Mouse (Mus musculus): ENCODE measurements around the gene Card14. TPM values are rescaled to one million over a fixed set of nuclear protein-coding genes. Genes with fewer than 3 reads are reported as not detected.
"Not testable (repeated sequence)": the region's sequence is repeated elsewhere in the genome, so short reads cannot be mapped to it uniquely, and the experiment has no call there.

The Card14 gene
- polyA plus RNA-seq, 1 experiment from 2014 or later = 0.06 TPM

DNA sequence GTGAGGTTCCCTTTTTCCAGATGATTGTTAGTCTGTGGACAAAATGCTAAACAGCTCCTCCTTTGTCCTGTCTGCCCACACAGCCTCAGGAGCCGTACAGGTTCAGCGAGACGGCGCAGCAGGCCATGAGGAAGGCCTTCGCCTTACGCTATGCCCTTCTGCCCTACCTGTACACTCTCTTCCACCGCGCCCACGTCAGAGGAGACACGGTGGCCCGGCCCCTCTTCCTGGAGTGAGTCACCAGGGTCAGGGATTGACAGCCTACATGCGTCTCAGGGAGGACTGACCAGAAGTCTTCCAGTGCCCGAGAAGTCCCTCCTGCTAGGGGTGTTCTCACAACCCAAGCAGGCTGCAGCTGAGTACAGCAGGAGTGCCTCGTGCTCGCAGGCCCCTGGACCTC lies 26.5 kb upstream of the Card14 start:
- Histone ChIP-seq H3K4me2 (replicated peaks; ENCODE audit: low read depth, low read length) (no peak overlapping the region), H3K36me3 (ENCODE audit: insufficient read depth, low read length) (peaks cover 15% of the 10 kb centered on the region; the same call in 1 of the 2 replicates), H3K27me3 (replicated peaks; ENCODE audit: insufficient read depth, low read length) (no peaks in the 10 kb centered on the region), H3K4me1 (ENCODE audit: insufficient read depth, low read depth, low read length) (no peaks in the 10 kb centered on the region), H3K9me3 (ENCODE audit: low read length) (no peaks in the 10 kb centered on the region), H3K27ac (ENCODE audit: low read length) (no peak overlapping the region), H3K9ac (replicated peaks; ENCODE audit: low read depth) (no peak overlapping the region), H3K4me3 (ENCODE audit: low read depth, low read length) (no peak overlapping the region)
- ATAC-seq (no peak), DNase-seq (ENCODE audit: low spot score) (no peak)
- WGBS = 83% methylated on average over 15 of the region's 15 CpGs
- TF ChIP-seq EP300 (IDR thresholded peaks at IDR 0.05) (no peak), CTCF (IDR thresholded peaks at IDR 0.05) (no peak)

DNA sequence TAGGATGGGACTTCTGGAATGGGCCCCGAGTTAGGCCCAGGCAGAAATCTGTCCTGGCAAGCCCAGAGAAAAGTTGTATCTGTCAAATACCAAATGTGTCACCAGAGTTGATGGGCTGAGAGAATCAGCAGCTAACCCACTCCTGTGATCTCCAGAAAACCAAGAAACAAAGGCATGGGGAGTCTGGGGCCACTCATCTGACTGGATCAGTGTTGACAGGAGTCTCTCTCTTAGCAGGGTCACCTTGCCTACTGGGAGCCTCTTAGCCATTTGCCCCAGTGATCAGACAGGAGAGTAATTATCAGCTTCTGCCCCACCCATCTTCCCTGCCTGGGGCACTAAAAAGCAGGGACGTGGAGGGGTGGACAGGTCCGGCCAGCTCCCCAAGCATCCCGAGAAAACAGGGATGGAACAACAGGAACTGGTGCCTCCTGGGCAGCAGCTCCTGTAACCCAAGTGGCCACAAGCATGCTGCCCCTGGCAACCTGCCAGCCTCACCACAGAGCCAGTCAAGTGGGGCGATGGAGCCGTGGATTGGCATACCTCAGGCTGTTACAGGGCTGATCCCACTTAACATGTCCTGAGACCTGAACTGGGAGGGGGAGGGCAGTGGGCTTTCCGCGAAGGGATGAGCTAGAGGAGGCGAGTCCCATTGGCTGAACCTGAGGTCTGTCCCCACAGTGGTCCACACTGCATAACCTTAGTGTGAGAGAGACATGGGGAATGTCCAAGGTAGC lies 21.6 kb upstream of the Card14 start:
- WGBS = 28% methylated on average over 9 of the region's 9 CpGs
- TF ChIP-seq EP300 (IDR thresholded peaks at IDR 0.05) (no peak), CTCF (IDR thresholded peaks at IDR 0.05) (no peak)
- Histone ChIP-seq H3K9me3 (ENCODE audit: low read length) (no peaks in the 10 kb centered on the region), H3K4me3 (ENCODE audit: low read depth, low read length) (no peak overlapping the region), H3K9ac (replicated peaks; ENCODE audit: low read depth) (no peak overlapping the region), H3K27me3 (replicated peaks; ENCODE audit: insufficient read depth, low read length) (no peaks in the 10 kb centered on the region), H3K27ac (ENCODE audit: low read length) (peak overlapping the region; percentile 32; the same call in 1 of the 2 replicates), H3K36me3 (ENCODE audit: insufficient read depth, low read length) (peaks cover 41% of the 10 kb centered on the region), H3K4me2 (replicated peaks; ENCODE audit: low read depth, low read length) (no peak overlapping the region), H3K4me1 (ENCODE audit: insufficient read depth, low read depth, low read length) (no peaks in the 10 kb centered on the region)
- DNase-seq (ENCODE audit: low spot score) (peak; percentile 78), ATAC-seq (peak; percentile 91)

DNA sequence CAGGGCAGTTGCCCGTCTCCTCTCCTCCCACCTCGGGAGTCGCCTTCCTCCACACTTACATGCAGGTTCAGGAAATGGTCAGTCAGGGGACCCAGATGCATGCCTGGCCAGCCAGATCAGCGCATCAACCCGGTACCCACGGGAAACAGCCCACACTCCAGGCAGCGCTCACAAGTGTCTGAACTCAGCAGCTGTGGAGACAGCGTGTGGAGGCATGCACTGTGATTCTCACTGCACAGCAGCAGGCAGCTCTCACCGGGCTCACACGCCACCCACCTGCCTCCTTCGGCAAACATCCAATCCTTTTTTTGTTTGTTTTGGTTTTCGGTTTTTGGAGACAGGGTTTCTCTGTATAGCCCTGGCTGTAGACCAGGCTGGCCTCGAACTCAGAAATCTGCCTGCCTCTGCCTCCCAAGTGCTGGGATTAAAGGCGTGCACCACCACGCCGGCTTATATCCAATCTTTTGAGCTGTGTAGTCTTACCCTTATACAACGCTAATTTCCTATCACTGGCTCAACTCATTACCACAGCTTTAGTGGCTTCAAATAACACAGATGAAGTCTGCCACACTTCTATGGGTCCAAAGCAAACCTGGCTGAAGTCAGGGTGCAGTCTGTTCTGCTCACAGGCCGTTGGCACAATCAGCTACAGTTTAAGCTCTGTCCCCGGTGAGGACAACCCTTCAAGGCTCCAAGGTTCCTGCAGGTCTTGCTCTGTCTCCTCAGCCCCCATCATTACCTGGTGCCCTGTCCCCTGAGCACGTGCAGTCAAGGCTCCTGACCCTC lies 20.2 kb upstream of the Card14 start:
- no peak overlapping the region for H3K9ac ChIP-seq (replicated peaks; ENCODE audit: low read depth)
- no peak overlapping the region for H3K4me2 ChIP-seq (replicated peaks; ENCODE audit: low read depth, low read length)
- ATAC-seq = no peak
- peaks cover 42% of the 10 kb centered on the region for H3K36me3 ChIP-seq (ENCODE audit: insufficient read depth, low read length)
- DNase-seq (ENCODE audit: low spot score) = no peak
- TF ChIP-seq EP300 (IDR thresholded peaks at IDR 0.05) (no peak), CTCF (IDR thresholded peaks at IDR 0.05) (no peak)
- no peak overlapping the region for H3K27ac ChIP-seq (ENCODE audit: low read length)
- H3K9me3 ChIP-seq (ENCODE audit: low read length) = no peaks in the 10 kb centered on the region
- no peaks in the 10 kb centered on the region for H3K4me1 ChIP-seq (ENCODE audit: insufficient read depth, low read depth, low read length)
- no peaks in the 10 kb centered on the region for H3K27me3 ChIP-seq (replicated peaks; ENCODE audit: insufficient read depth, low read length)
- H3K4me3 ChIP-seq (ENCODE audit: low read depth, low read length) = no peak overlapping the region
- 85% methylated on average over 20 of the region's 20 CpGs for WGBS

DNA sequence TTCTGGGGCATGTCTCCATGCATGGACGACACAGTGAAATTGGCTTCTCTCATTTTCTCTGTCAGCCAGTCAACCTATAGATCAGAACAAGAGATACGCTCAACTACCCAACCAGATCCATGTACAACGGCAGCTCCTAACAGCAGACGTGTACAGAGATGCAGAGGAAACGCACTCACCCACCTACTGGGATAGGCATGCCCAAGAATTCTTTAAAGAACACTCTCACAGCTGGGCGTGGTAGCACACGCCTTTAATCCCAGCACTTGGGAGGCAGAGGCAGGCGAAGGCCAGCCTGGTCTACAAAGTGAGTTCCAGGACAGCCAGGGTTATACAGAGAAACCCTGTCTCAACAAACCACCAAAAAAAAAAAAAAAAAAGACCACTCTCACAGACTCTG lies 14.7 kb upstream of the Card14 start:
- H3K36me3 ChIP-seq (ENCODE audit: insufficient read depth, low read length) = peaks cover 54% of the 10 kb centered on the region
- not testable (repeated sequence) for H3K9ac ChIP-seq (replicated peaks; ENCODE audit: low read depth); ATAC-seq; DNase-seq (ENCODE audit: low spot score); H3K4me1 ChIP-seq (ENCODE audit: insufficient read depth, low read depth, low read length); H3K4me3 ChIP-seq (ENCODE audit: low read depth, low read length); H3K27me3 ChIP-seq (replicated peaks; ENCODE audit: insufficient read depth, low read length); H3K27ac ChIP-seq (ENCODE audit: low read length); H3K4me2 ChIP-seq (replicated peaks; ENCODE audit: low read depth, low read length); H3K9me3 ChIP-seq (ENCODE audit: low read length)
- 99% methylated on average over 8 of the region's 8 CpGs for WGBS

DNA sequence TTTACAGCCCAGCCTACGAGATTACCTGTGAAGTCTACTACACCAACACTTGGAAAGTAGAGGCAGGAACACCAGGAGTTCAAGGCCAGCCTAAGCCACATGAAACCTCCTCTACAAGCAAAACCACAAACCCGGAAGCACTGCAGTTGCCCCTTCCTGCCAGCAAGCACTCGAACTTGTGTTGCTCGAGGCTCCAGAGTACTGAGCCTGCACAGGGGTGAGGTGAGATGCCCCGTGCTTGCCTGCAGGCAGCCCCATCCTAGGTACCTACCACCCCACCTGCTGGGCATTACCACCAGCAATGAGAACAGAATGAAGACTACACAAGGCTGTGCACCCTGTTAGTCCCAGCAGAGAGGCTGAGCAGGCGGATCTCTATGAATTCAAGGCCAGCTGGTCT lies 9.6 kb upstream of the Card14 start:
- DNase-seq (ENCODE audit: low spot score) (no peak), ATAC-seq (no peak)
- no peaks in the 10 kb centered on the region for H3K9me3 ChIP-seq (ENCODE audit: low read length)
- no peak overlapping the region for H3K4me3 ChIP-seq (ENCODE audit: low read depth, low read length)
- WGBS = 68% methylated on average over 6 of the region's 6 CpGs
- H3K36me3 ChIP-seq (ENCODE audit: insufficient read depth, low read length) = peaks cover 31% of the 10 kb centered on the region
- H3K27me3 ChIP-seq (replicated peaks; ENCODE audit: insufficient read depth, low read length) = no peaks in the 10 kb centered on the region
- H3K9ac ChIP-seq (replicated peaks; ENCODE audit: low read depth) = no peak overlapping the region
- no peak overlapping the region for H3K27ac ChIP-seq (ENCODE audit: low read length)
- H3K4me2 ChIP-seq (replicated peaks; ENCODE audit: low read depth, low read length) = no peak overlapping the region
- H3K4me1 ChIP-seq (ENCODE audit: insufficient read depth, low read depth, low read length) = peaks cover 4% of the 10 kb centered on the region; the same call in 1 of the 2 replicates
- TF ChIP-seq EP300 (IDR thresholded peaks at IDR 0.05) (no peak), CTCF (IDR thresholded peaks at IDR 0.05) (peak; percentile 16; the same call in 1 of the 2 replicates)

DNA sequence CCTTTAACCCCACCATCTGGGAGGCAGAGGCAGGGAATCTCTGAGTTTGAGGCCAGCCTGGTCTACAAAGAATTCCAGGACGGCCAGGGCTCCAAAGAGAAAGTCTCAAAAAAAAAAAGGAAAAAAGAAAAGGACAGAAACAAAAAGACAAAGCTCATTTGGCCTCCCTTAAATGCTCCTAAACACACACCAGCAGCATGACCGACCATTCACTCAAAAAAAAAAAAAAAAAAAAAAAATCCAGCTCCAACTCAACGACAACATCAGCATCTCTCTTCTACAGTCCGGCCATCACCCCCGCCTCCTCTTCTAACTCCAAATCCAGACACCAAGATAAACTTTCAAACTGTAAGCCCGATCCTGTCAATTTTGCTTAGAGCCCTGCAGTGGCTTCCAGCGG lies 8.7 kb upstream of the Card14 start:
- DNase-seq (ENCODE audit: low spot score) (peak; percentile 14), ATAC-seq (no peak)
- no peak for TF ChIP-seq EP300 (IDR thresholded peaks at IDR 0.05)
- TF ChIP-seq CTCF (IDR thresholded peaks at IDR 0.05) = no peak

More for the DNA sequence above, 8.7 kb upstream of the Card14 start:
- H3K4me1 ChIP-seq (ENCODE audit: insufficient read depth, low read depth, low read length) = peaks cover 4% of the 10 kb centered on the region; the same call in 1 of the 2 replicates
- H3K9me3 ChIP-seq (ENCODE audit: low read length) = no peaks in the 10 kb centered on the region
- no peaks in the 10 kb centered on the region for H3K27me3 ChIP-seq (replicated peaks; ENCODE audit: insufficient read depth, low read length)
- H3K36me3 ChIP-seq (ENCODE audit: insufficient read depth, low read length) = peaks cover 23% of the 10 kb centered on the region
- peak overlapping the region; percentile 76 for H3K4me2 ChIP-seq (replicated peaks; ENCODE audit: low read depth, low read length)
- WGBS = 7% methylated on average over 6 of the region's 7 CpGs
- peak overlapping the region; percentile 96 for H3K9ac ChIP-seq (replicated peaks; ENCODE audit: low read depth)
- H3K27ac ChIP-seq (ENCODE audit: low read length) = no peak overlapping the region
- H3K4me3 ChIP-seq (ENCODE audit: low read depth, low read length) = peak overlapping the region; percentile 90
